Mouse (Mus musculus) ovary, adult 18-20 months (tissue): ENCODE data around the gene Rora.

Experiments
- DNase-seq: peaks from one replicate; pipeline ENCODE4 v3.0.0; 2022; ENCODE audit warnings: low spot score, mixed read lengths

The Rora gene

GRCm38 (mm10) chr9:69291451-69291850 lies 637.9 kb downstream of the Rora start:
- DNase-seq = no peak

GRCm38 (mm10) chr9:69292353-69292752 lies 638.8 kb downstream of the Rora start:
- DNase-seq = no peak

- no peak for DNase-seq
Measured at GRCm38 (mm10) chr9:69292776-69293687, 639.4 kb downstream of the Rora start.

- DNase-seq = no peak
Measured at GRCm38 (mm10) chr9:69293688-69294074, 640.1 kb downstream of the Rora start.

- DNase-seq = no peak
Measured at GRCm38 (mm10) chr9:69294426-69294825, 640.8 kb downstream of the Rora start.

GRCm38 (mm10) chr9:69294856-69295255 lies 641.3 kb downstream of the Rora start:
- DNase-seq = no peak

GRCm38 (mm10) chr9:69295826-69296225 lies 642.2 kb downstream of the Rora start:
- no peak for DNase-seq

GRCm38 (mm10) chr9:69296418-69296817 lies 642.8 kb downstream of the Rora start:
- DNase-seq = no peak

- no peak for DNase-seq
Measured at GRCm38 (mm10) chr9:69297766-69298375, 644.3 kb downstream of the Rora start.

- DNase-seq = no peak
Measured at GRCm38 (mm10) chr9:69298566-69299335, 645.2 kb downstream of the Rora start.

- DNase-seq = no peak
Measured at GRCm38 (mm10) chr9:69299484-69299883, 645.9 kb downstream of the Rora start.

GRCm38 (mm10) chr9:69300296-69300695 lies 646.7 kb downstream of the Rora start:
- no peak for DNase-seq

- peak; percentile 21 for DNase-seq
Measured at GRCm38 (mm10) chr9:69301445-69301844, 647.9 kb downstream of the Rora start.

- no peak for DNase-seq
Measured at GRCm38 (mm10) chr9:69301955-69302354, 648.4 kb downstream of the Rora start.

GRCm38 (mm10) chr9:69302846-69303245 lies 649.3 kb downstream of the Rora start:
- no peak for DNase-seq

- no peak for DNase-seq
Measured at GRCm38 (mm10) chr9:69303346-69303944, 649.9 kb downstream of the Rora start.

GRCm38 (mm10) chr9:69303962-69304361 lies 650.4 kb downstream of the Rora start:
- no peak for DNase-seq

- DNase-seq = peak; percentile 19
Measured at GRCm38 (mm10) chr9:69304492-69304891, 650.9 kb downstream of the Rora start.

GRCm38 (mm10) chr9:69304991-69305390 lies 651.4 kb downstream of the Rora start:
- no peak for DNase-seq

GRCm38 (mm10) chr9:69306734-69307528 lies 653.3 kb downstream of the Rora start:
- DNase-seq = no peak

- no peak for DNase-seq
Measured at GRCm38 (mm10) chr9:69307974-69308373, 654.4 kb downstream of the Rora start.
